Mouse (Mus musculus) heart, adult 2 months (tissue): ENCODE results near the gene Izumo1r. TPM values are rescaled to one million over a fixed set of nuclear protein-coding genes. Genes with fewer than 3 reads are reported as not detected.

ENCODE experiments used
- DNase-seq, 2 experiments: peaks; one replicate each; pipeline ENCODE4 v3.0.0; 2021
- H3K27ac ChIP-seq: fragments of 200-600 bp; 2 replicates; pipeline ENCODE4 v1.8.1; 2022
- H3K27me3 ChIP-seq: fragments of 200-500 bp; 2 replicates; pipeline ENCODE4 v1.6.1; 2012; ENCODE audit warnings: mild to moderate bottlenecking, low read length, inconsistent platforms, mixed read lengths; ENCODE audit not compliant: control insufficient read depth, insufficient read depth
- H3K36me3 ChIP-seq: fragments of 200-500 bp; 2 replicates; pipeline ENCODE4 v1.6.1; 2012; ENCODE audit warnings: low read length, inconsistent platforms; ENCODE audit not compliant: control insufficient read depth, insufficient read depth
- H3K4me1 ChIP-seq: fragments of 200-500 bp; 2 replicates; pipeline ENCODE4 v1.6.1; 2011; ENCODE audit warnings: low read length; ENCODE audit not compliant: control insufficient read depth, insufficient read depth
- H3K4me3 ChIP-seq: fragments of 200-600 bp; 2 replicates; pipeline ENCODE4 v1.8.1; 2022
- H3K79me2 ChIP-seq: fragments of 200-500 bp; replicated peaks from 2 replicates; pipeline ENCODE4 v1.6.1; 2012; ENCODE audit warnings: mild to moderate bottlenecking, inconsistent platforms, low read length, moderate library complexity, mixed read lengths; ENCODE audit not compliant: control insufficient read depth, insufficient read depth
- H3K9ac ChIP-seq: fragments of 200-500 bp; 2 replicates; pipeline ENCODE4 v1.6.1; 2012; ENCODE audit warnings: low read depth, mild to moderate bottlenecking, control low read depth, inconsistent platforms, low read length, mixed read lengths
- CTCF ChIP-seq: fragments of 200-600 bp; IDR thresholded peaks from 2 replicates; pipeline ENCODE4 v1.8.1; 2022; ENCODE audit warnings: antibody characterized with exemption, mild to moderate bottlenecking, moderate library complexity
- EP300 ChIP-seq: fragments of 200-500 bp; IDR thresholded peaks from 2 replicates; pipeline ENCODE4 v1.6.1; 2011; ENCODE audit warnings: low read depth, low read length, control low read depth; ENCODE audit not compliant: insufficient read depth
- POLR2A ChIP-seq: fragments of 200-500 bp; IDR thresholded peaks from 2 replicates; pipeline ENCODE4 v1.6.1; 2011; ENCODE audit warnings: mild to moderate bottlenecking, low read depth, low read length, control low read depth; ENCODE audit not compliant: insufficient read depth
- WGBS: fragments of 180-500 bp; shearing (Covaris S2); methylation state at CpG from one replicate; pipeline ENCODE4 v1.1.7; 2018; 5-methylcytosine and 5-hydroxymethylcytosine counted together
- intact Hi-C: fragments of 180-260 bp; cut with DNase I; formaldehyde crosslinking; loops from one replicate; pipeline ENCODE4 v1.15.1; 2025
- polyA plus RNA-seq: library from polyadenylated mRNA; depleted of rRNA; stranded (reverse); fragments of >200 nt; gene quantifications from 2 replicates; pipeline ENCODE4 v1.2.3, GENCODE M21; 2012
- total RNA-seq, 2 experiments: library from RNA; stranded (reverse); gene quantifications; 2 replicates each; pipeline ENCODE4 v1.2.3; 2021

Izumo1r gene
- total and polyA plus RNA-seq, 3 experiments: 0.29 TPM; not detected in 2

GRCm38 (mm10) chr9:14909981-14910380, 6.2 kb upstream of the Izumo1r start:
- 75% methylated on average over 5 of the region's 5 CpGs for WGBS
- no peaks in the 10 kb centered on the region for H3K4me1 ChIP-seq

GRCm38 (mm10) chr9:14907816-14908415, 4.2 kb upstream of the Izumo1r start:
- no peaks in the 10 kb centered on the region for H3K79me2 ChIP-seq
- H3K9ac ChIP-seq: no peak overlapping the region
- H3K4me3 ChIP-seq: no peak overlapping the region
- no peaks in the 10 kb centered on the region for H3K36me3 ChIP-seq
- H3K27me3 ChIP-seq: no peaks in the 10 kb centered on the region
- TF ChIP-seq EP300: no peak
- TF ChIP-seq POLR2A: no peak
- TF ChIP-seq CTCF: no peak
- intact Hi-C loops: no loop called here
- DNase-seq: no peak
- 33% methylated on average over 7 of the region's 7 CpGs for WGBS
- H3K27ac ChIP-seq: no peak overlapping the region
- no peaks in the 10 kb centered on the region for H3K4me1 ChIP-seq

More at GRCm38 (mm10) chr9:14909981-14910380, 6.2 kb upstream of the Izumo1r start:
- Histone ChIP-seq H3K79me2 (no peaks in the 10 kb centered on the region), H3K27ac (no peak overlapping the region), H3K36me3 (no peaks in the 10 kb centered on the region), H3K4me3 (no peak overlapping the region), H3K9ac (no peak overlapping the region), H3K27me3 (no peaks in the 10 kb centered on the region)
- TF ChIP-seq CTCF (no peak), POLR2A (no peak), EP300 (no peak)
- intact Hi-C loops: no loop called here
- DNase-seq: no peak

- Histone ChIP-seq H3K36me3 (no peaks in the 10 kb centered on the region), H3K4me1 (no peaks in the 10 kb centered on the region), H3K27ac (no peak overlapping the region), H3K79me2 (no peaks in the 10 kb centered on the region), H3K9ac (no peak overlapping the region), H3K4me3 (no peak overlapping the region), H3K27me3 (no peaks in the 10 kb centered on the region)
- intact Hi-C loops: no loop called here
- DNase-seq: no peak
- WGBS: 48% methylated on average over 3 of the region's 3 CpGs
- no peak for TF ChIP-seq CTCF
- no peak for TF ChIP-seq POLR2A
- no peak for TF ChIP-seq EP300
These were observed 2.2 kb upstream of the Izumo1r start for GRCm38 (mm10) chr9:14905956-14906355.

GRCm38 (mm10) chr9:14904741-14905475, 1.2 kb upstream of the Izumo1r start:
- H3K9ac ChIP-seq: no peak overlapping the region
- H3K4me1 ChIP-seq: no peaks in the 10 kb centered on the region
- H3K27me3 ChIP-seq: no peaks in the 10 kb centered on the region
- no peak for TF ChIP-seq POLR2A
- TF ChIP-seq CTCF: no peak
- TF ChIP-seq EP300: no peak
- 20% methylated on average over 9 of the region's 9 CpGs for WGBS
- intact Hi-C loops: no loop called here
- no peaks in the 10 kb centered on the region for H3K36me3 ChIP-seq
- no peak overlapping the region for H3K27ac ChIP-seq
- H3K4me3 ChIP-seq: no peak overlapping the region
- no peaks in the 10 kb centered on the region for H3K79me2 ChIP-seq
- no peak for DNase-seq

DNA sequence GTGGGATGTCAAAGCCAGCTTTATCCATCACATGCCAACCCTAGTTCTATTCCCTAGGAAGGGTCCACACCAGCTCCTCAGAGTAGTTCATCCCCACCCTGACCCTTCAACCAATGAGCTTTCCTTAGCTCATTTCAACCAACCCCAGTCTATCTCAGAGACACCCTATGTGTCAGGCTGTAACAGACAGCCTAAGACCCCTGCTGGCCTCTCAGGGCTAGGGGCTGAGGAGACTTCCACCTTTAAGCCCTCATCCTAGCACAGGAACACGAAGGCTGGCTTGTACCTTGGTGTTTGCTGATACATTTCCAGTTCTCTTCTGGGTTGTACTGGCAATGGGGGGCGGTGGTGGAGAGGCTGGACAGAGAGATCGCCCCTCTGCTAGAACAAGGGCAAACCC, 743 bp downstream of the Izumo1r start:
- Histone ChIP-seq H3K4me3 (no peak overlapping the region), H3K36me3 (no peaks in the 10 kb centered on the region), H3K79me2 (no peaks in the 10 kb centered on the region), H3K9ac (no peak overlapping the region), H3K4me1 (no peaks in the 10 kb centered on the region), H3K27me3 (no peaks in the 10 kb centered on the region), H3K27ac (no peak overlapping the region)
- WGBS: 95% methylated on average over 3 of the region's 3 CpGs
- intact Hi-C loops: no loop called here
- no peak for TF ChIP-seq POLR2A
- no peak for TF ChIP-seq EP300
- TF ChIP-seq CTCF: no peak
- DNase-seq: no peak

DNA sequence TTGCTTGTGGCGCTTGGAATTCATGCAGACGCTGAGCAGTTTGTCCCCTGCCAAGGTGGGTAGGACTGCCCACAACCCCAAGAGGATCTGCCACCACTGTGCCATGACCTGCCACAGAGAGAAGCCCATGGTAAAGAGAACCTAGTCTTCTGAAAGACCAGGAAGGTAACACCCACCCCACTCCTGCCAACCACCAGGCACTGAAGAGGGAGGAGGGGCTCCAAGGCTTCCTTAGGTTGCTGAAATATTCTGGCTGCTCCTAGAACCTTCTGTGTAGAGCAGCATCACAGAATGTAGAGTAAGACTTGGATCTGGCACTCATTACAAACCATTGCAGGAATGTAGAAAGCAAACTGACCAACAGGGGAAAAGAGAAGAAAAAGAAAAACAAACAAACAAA, 1.3 kb downstream of the Izumo1r start:
- no peaks in the 10 kb centered on the region for H3K36me3 ChIP-seq
- intact Hi-C loops: no loop called here
- no peak overlapping the region for H3K27ac ChIP-seq
- H3K27me3 ChIP-seq: no peaks in the 10 kb centered on the region
- WGBS: 92% methylated on average over 2 of the region's 2 CpGs
- H3K4me1 ChIP-seq: no peaks in the 10 kb centered on the region
- TF ChIP-seq POLR2A (no peak), EP300 (no peak), CTCF (no peak)
- H3K4me3 ChIP-seq: no peak overlapping the region
- H3K9ac ChIP-seq: no peak overlapping the region
- no peaks in the 10 kb centered on the region for H3K79me2 ChIP-seq
- no peak for DNase-seq
